Comparison of ENCODE assay signal across 9 mouse cellular contexts in genomic region chr1:120248156-120248555, GRCm38 (mm10). TPM values are rescaled to one million over a fixed set of nuclear protein-coding genes. Genes with fewer than 3 reads are reported as not detected.
A peak's percentile ranks its signal among the peaks of the same experiment; 100 is the strongest.
DNase-seq lines count a peak whose midpoint lies in the region; ATAC-seq and TF ChIP-seq lines count a peak whose summit lies in the region.
"Had no signal": no experiment of that assay in that cellular context is flagged by ENCODE, and none has a peak within 500 bp of the region (broad histone marks: within the 10 kb centered on the region; RNA-seq: fewer than 3 reads in every experiment).

No protein-coding gene starts in this region.

- no peak for ATAC-seq in midbrain, postnatal 0 days (ENCODE audit: low FRiP score)
- ATAC-seq in midbrain, embryonic 15.5 days (replicated peaks): no peak
- no peak for ATAC-seq in forebrain, embryonic 14.5 days
- no peak for ATAC-seq in midbrain, embryonic 16.5 days
- no peak for ATAC-seq in forebrain, embryonic 15.5 days (replicated peaks)

- H3K79me2 ChIP-seq in heart, adult 2 months (replicated peaks; ENCODE audit: control insufficient read depth, insufficient read depth, low read length): no peaks in the 10 kb centered on the region

- WGBS in midbrain, postnatal 0 days: 69% methylated on average over 5 of the region's 5 CpGs
- WGBS in midbrain, embryonic 15.5 days: 70% methylated on average over 5 of the region's 5 CpGs
- WGBS in heart, adult 2 months: 26% methylated on average over 5 of the region's 5 CpGs
- 73% methylated on average over 5 of the region's 5 CpGs for WGBS in forebrain, embryonic 14.5 days
- 82% methylated on average over 5 of the region's 5 CpGs for whole genome bisulfite sequencing in midbrain, embryonic 16.5 days
- 72% methylated on average over 5 of the region's 5 CpGs for WGBS in forebrain, embryonic 15.5 days

- no peak for TF ChIP-seq CTCF in midbrain, postnatal 0 days (IDR thresholded peaks at IDR 0.05)
- TF ChIP-seq CTCF in heart, adult 2 months (IDR thresholded peaks at IDR 0.05): no peak

- H3K9me3 ChIP-seq in midbrain, postnatal 0 days (ENCODE audit: low read length): no peaks in the 10 kb centered on the region
- H3K9me3 ChIP-seq in midbrain, embryonic 15.5 days: no peaks in the 10 kb centered on the region
- H3K9me3 ChIP-seq in forebrain, embryonic 14.5 days (replicated peaks; ENCODE audit: control insufficient read depth, low read length): no peaks in the 10 kb centered on the region
- no peaks in the 10 kb centered on the region for H3K9me3 ChIP-seq in midbrain, embryonic 16.5 days (replicated peaks; ENCODE audit: control insufficient read depth, low read length, poor library complexity, severe bottlenecking)
- H3K9me3 ChIP-seq in forebrain, embryonic 15.5 days: no peaks in the 10 kb centered on the region

- intact Hi-C loops in heart, adult 2 months (cut with DNase I): loop anchor here (2.0 kb wide), 1 partner anchor 17 kb away; no protein-coding TSS in a partner anchor

- no peaks in the 10 kb centered on the region for H3K4me1 ChIP-seq in midbrain, postnatal 0 days (ENCODE audit: insufficient read depth, low read length)
- no peaks in the 10 kb centered on the region for H3K4me1 ChIP-seq in midbrain, embryonic 15.5 days
- H3K4me1 ChIP-seq in heart, adult 2 months (ENCODE audit: control insufficient read depth, insufficient read depth, low read length): peaks cover 11% of the 10 kb centered on the region
- H3K4me1 ChIP-seq in forebrain, embryonic 14.5 days (ENCODE audit: control insufficient read depth, insufficient read depth, low read length): peaks cover 2% of the 10 kb centered on the region; the same call in 1 of the 2 replicates
- peaks cover 9% of the 10 kb centered on the region for H3K4me1 ChIP-seq in midbrain, embryonic 16.5 days (ENCODE audit: control insufficient read depth, insufficient read depth, low read length)
- H3K4me1 ChIP-seq in forebrain, embryonic 15.5 days: no peaks in the 10 kb centered on the region
- H3K4me1 ChIP-seq: limb, embryonic 12.5 days had no signal

- H3K27me3 ChIP-seq in midbrain, postnatal 0 days (ENCODE audit: insufficient read depth, low read length): no peaks in the 10 kb centered on the region
- H3K27me3 ChIP-seq in midbrain, embryonic 15.5 days (replicated peaks): no peaks in the 10 kb centered on the region
- no peaks in the 10 kb centered on the region for H3K27me3 ChIP-seq in heart, adult 2 months (ENCODE audit: control insufficient read depth, insufficient read depth, low read length)
- no peaks in the 10 kb centered on the region for H3K27me3 ChIP-seq in forebrain, embryonic 14.5 days (replicated peaks; ENCODE audit: control insufficient read depth, insufficient read depth, low read length)
- H3K27me3 ChIP-seq in midbrain, embryonic 16.5 days (ENCODE audit: control insufficient read depth, insufficient read depth, low read depth, low read length): no peaks in the 10 kb centered on the region
- no peaks in the 10 kb centered on the region for H3K27me3 ChIP-seq in forebrain, embryonic 15.5 days
- H3K27me3 ChIP-seq: limb, embryonic 12.5 days had no signal

- H3K9ac ChIP-seq in midbrain, postnatal 0 days (replicated peaks; ENCODE audit: low read length, poor library complexity, severe bottlenecking): no peak overlapping the region
- no peak overlapping the region for H3K9ac ChIP-seq in midbrain, embryonic 15.5 days
- no peak overlapping the region for H3K9ac ChIP-seq in heart, adult 2 months (ENCODE audit: low read depth, low read length)
- no peak overlapping the region for H3K9ac ChIP-seq in forebrain, embryonic 14.5 days (ENCODE audit: low read length)
- no peak overlapping the region for H3K9ac ChIP-seq in midbrain, embryonic 16.5 days (ENCODE audit: low read depth, low read length)
- H3K9ac ChIP-seq in forebrain, embryonic 15.5 days (replicated peaks): no peak overlapping the region
- H3K9ac ChIP-seq: limb, embryonic 12.5 days had no signal

- DNase-seq in midbrain, postnatal 0 days (ENCODE audit: low spot score): peak; percentile 26
- DNase-seq in heart, adult 2 months: peak; percentile 85 to 91
- DNase-seq in layer of hippocampus, adult 9-11 months: peak; percentile 52
- DNase-seq in right cerebral cortex, postnatal 10 days (ENCODE audit: low spot score in 2 of 2): peak; percentile 65 to 69
- DNase-seq in forebrain, embryonic 14.5 days (ENCODE audit: low spot score): no peak

- H3K36me3 ChIP-seq in midbrain, postnatal 0 days (ENCODE audit: insufficient read depth, low read length): no peaks in the 10 kb centered on the region
- H3K36me3 ChIP-seq in midbrain, embryonic 15.5 days (replicated peaks): no peaks in the 10 kb centered on the region
- no peaks in the 10 kb centered on the region for H3K36me3 ChIP-seq in heart, adult 2 months (ENCODE audit: control insufficient read depth, insufficient read depth, low read length)
- no peaks in the 10 kb centered on the region for H3K36me3 ChIP-seq in forebrain, embryonic 14.5 days (ENCODE audit: control insufficient read depth, insufficient read depth, low read length)
- H3K36me3 ChIP-seq in midbrain, embryonic 16.5 days (ENCODE audit: control insufficient read depth, insufficient read depth, low read length): no peaks in the 10 kb centered on the region
- H3K36me3 ChIP-seq in forebrain, embryonic 15.5 days: no peaks in the 10 kb centered on the region
- H3K36me3 ChIP-seq: limb, embryonic 12.5 days had no signal

- H3K27ac ChIP-seq in midbrain, postnatal 0 days (ENCODE audit: low read depth, low read length): no peak overlapping the region
- H3K27ac ChIP-seq in midbrain, embryonic 15.5 days: no peak overlapping the region
- H3K27ac ChIP-seq in heart, adult 2 months: peak overlapping the region; percentile 56
- no peak overlapping the region for H3K27ac ChIP-seq in forebrain, embryonic 14.5 days (ENCODE audit: low read depth, low read length)
- H3K27ac ChIP-seq in midbrain, embryonic 16.5 days (ENCODE audit: low read length): no peak overlapping the region
- no peak overlapping the region for H3K27ac ChIP-seq in forebrain, embryonic 15.5 days (replicated peaks)
- H3K27ac ChIP-seq: limb, embryonic 12.5 days had no signal

- TF ChIP-seq POLR2A in heart, adult 2 months (IDR thresholded peaks at IDR 0.05; ENCODE audit: insufficient read depth, low read depth, low read length): no peak

- H3K4me2 ChIP-seq in midbrain, postnatal 0 days (ENCODE audit: low read depth, low read length, poor library complexity, severe bottlenecking): no peak overlapping the region
- no peak overlapping the region for H3K4me2 ChIP-seq in midbrain, embryonic 15.5 days
- H3K4me2 ChIP-seq in forebrain, embryonic 14.5 days (ENCODE audit: low read length): no peak overlapping the region
- H3K4me2 ChIP-seq in midbrain, embryonic 16.5 days (ENCODE audit: low read length): no peak overlapping the region
- H3K4me2 ChIP-seq in forebrain, embryonic 15.5 days (replicated peaks): no peak overlapping the region
- H3K4me2 ChIP-seq: limb, embryonic 12.5 days had no signal

- TF ChIP-seq EP300 in heart, adult 2 months (IDR thresholded peaks at IDR 0.05; ENCODE audit: insufficient read depth, low read depth, low read length): 0 out of 2 replicates have a peak, but pooled peaks have one; percentile 74

- H3K4me3 ChIP-seq in midbrain, postnatal 0 days (ENCODE audit: low read depth, low read length): no peak overlapping the region
- H3K4me3 ChIP-seq in midbrain, embryonic 15.5 days: no peak overlapping the region
- no peak overlapping the region for H3K4me3 ChIP-seq in heart, adult 2 months
- no peak overlapping the region for H3K4me3 ChIP-seq in forebrain, embryonic 14.5 days (ENCODE audit: low read depth, low read length)
- H3K4me3 ChIP-seq in midbrain, embryonic 16.5 days (ENCODE audit: low read depth, low read length): no peak overlapping the region
- no peak overlapping the region for H3K4me3 ChIP-seq in forebrain, embryonic 15.5 days
- H3K4me3 ChIP-seq: limb, embryonic 12.5 days had no signal

RNA-seq across cellular contexts. Expression of gene Steap3, which starts 24.3 kb away (rescaled TPM):
- total RNA-seq in midbrain, postnatal 0 days (2014; rRNA removed): 3.7 and 5.5 TPM in 2 replicates
- polyA plus RNA-seq in midbrain, postnatal 0 days (2015; fragmentation: Nextera tagmentation; extraction: Ambion mirVana): 5.4 and 5.9 TPM in 2 replicates
- 4.1 and 4.9 TPM in 2 replicates for polyA plus RNA-seq in midbrain, embryonic 15.5 days (2015; fragmentation: Nextera tagmentation; extraction: Ambion mirVana)
- 10 to 100 TPM; 25.2 to 27.9 TPM for total RNA-seq in heart, adult 2 months (2021)
- polyA plus RNA-seq in heart, adult 2 months (2012; rRNA removed): 54.9 and 70.5 TPM in 2 replicates
- 2.1 and 3.1 TPM in 2 replicates for polyA plus RNA-seq in forebrain, embryonic 14.5 days (2014; fragmentation: Nextera tagmentation; extraction: Ambion mirVana)
- polyA plus RNA-seq in midbrain, embryonic 16.5 days (2015; fragmentation: Nextera tagmentation; extraction: Ambion mirVana): 2.7 and 3.7 TPM in 2 replicates
- polyA plus RNA-seq in forebrain, embryonic 15.5 days (2015; fragmentation: Nextera tagmentation; extraction: Ambion mirVana): 2.2 TPM in 2 replicates
